Mouse (Mus musculus): ENCODE results near the gene Bag5. TPM values are rescaled to one million over a fixed set of nuclear protein-coding genes. Genes with fewer than 3 reads are reported as not detected.

Bag5 gene
- polyA plus RNA-seq, 1 experiment from 2014 or later = 64.0 TPM

- no peak overlapping the region for H3K9ac ChIP-seq (replicated peaks)
- H3K4me2 ChIP-seq (replicated peaks) = no peak overlapping the region
- H3K4me3 ChIP-seq = no peak overlapping the region
- H3K27ac ChIP-seq (replicated peaks) = no peak overlapping the region
- no peaks in the 10 kb centered on the region for H3K27me3 ChIP-seq
- no peaks in the 10 kb centered on the region for H3K9me3 ChIP-seq
- peaks cover 24% of the 10 kb centered on the region for H3K4me1 ChIP-seq
- H3K36me3 ChIP-seq = peaks cover 56% of the 10 kb centered on the region
- 94% methylated on average over 10 of the region's 10 CpGs for WGBS
- no peak for ATAC-seq (ENCODE audit: low FRiP score, low read depth)
Measured at GRCm38 (mm10) chr12:111710091-111710490, 3.0 kb downstream of the Bag5 start.

GRCm38 (mm10) chr12:111708181-111708580 lies 4.9 kb downstream of the Bag5 start:
- no peak overlapping the region for H3K4me3 ChIP-seq
- no peak overlapping the region for H3K27ac ChIP-seq (replicated peaks)
- H3K9me3 ChIP-seq = no peaks in the 10 kb centered on the region
- H3K4me1 ChIP-seq = peaks cover 10% of the 10 kb centered on the region
- H3K27me3 ChIP-seq = no peaks in the 10 kb centered on the region
- no peak for ATAC-seq (ENCODE audit: low FRiP score, low read depth)
- H3K4me2 ChIP-seq (replicated peaks) = no peak overlapping the region
- peaks cover 52% of the 10 kb centered on the region for H3K36me3 ChIP-seq
- WGBS = 86% methylated on average over 4 of the region's 4 CpGs
- no peak overlapping the region for H3K9ac ChIP-seq (replicated peaks)

- WGBS = 82% methylated on average over 15 of the region's 15 CpGs
- H3K27ac ChIP-seq (replicated peaks) = no peak overlapping the region
Measured at GRCm38 (mm10) chr12:111705186-111705973, 7.7 kb downstream of the Bag5 start.

GRCm38 (mm10) chr12:111704609-111705008 lies 8.4 kb downstream of the Bag5 start:
- H3K4me1 ChIP-seq = no peaks in the 10 kb centered on the region; the same call in 1 of the 2 replicates
- no peak overlapping the region for H3K4me2 ChIP-seq (replicated peaks)
- ATAC-seq (ENCODE audit: low FRiP score, low read depth) = no peak
- no peaks in the 10 kb centered on the region for H3K9me3 ChIP-seq
- no peak overlapping the region for H3K4me3 ChIP-seq
- 65% methylated on average over 9 of the region's 9 CpGs for WGBS
- H3K9ac ChIP-seq (replicated peaks) = no peak overlapping the region
- 0 out of 2 replicates have a peak overlapping the region, but pooled peaks have one; percentile 11 for H3K27ac ChIP-seq (replicated peaks)
- no peaks in the 10 kb centered on the region for H3K27me3 ChIP-seq
- peaks cover 36% of the 10 kb centered on the region for H3K36me3 ChIP-seq

More at GRCm38 (mm10) chr12:111705186-111705973, 7.7 kb downstream of the Bag5 start:
- Histone ChIP-seq H3K27me3 (no peaks in the 10 kb centered on the region), H3K9me3 (no peaks in the 10 kb centered on the region), H3K36me3 (peaks cover 43% of the 10 kb centered on the region), H3K4me1 (no peaks in the 10 kb centered on the region; the same call in 1 of the 2 replicates), H3K4me2 (replicated peaks) (no peak overlapping the region), H3K9ac (replicated peaks) (no peak overlapping the region), H3K4me3 (no peak overlapping the region)
- ATAC-seq (ENCODE audit: low FRiP score, low read depth) = no peak

- WGBS = 84% methylated on average over 3 of the region's 3 CpGs
- H3K4me3 ChIP-seq = no peak overlapping the region
- no peak for ATAC-seq (ENCODE audit: low FRiP score, low read depth)
Measured at GRCm38 (mm10) chr12:111703301-111703700, 9.8 kb downstream of the Bag5 start.

GRCm38 (mm10) chr12:111700920-111701458 lies 12.1 kb downstream of the Bag5 start:
- Histone ChIP-seq H3K9me3 (no peaks in the 10 kb centered on the region), H3K4me1 (peaks cover 3% of the 10 kb centered on the region), H3K4me3 (no peak overlapping the region), H3K27me3 (no peaks in the 10 kb centered on the region), H3K36me3 (peaks cover 6% of the 10 kb centered on the region; the same call in 1 of the 2 replicates), H3K9ac (replicated peaks) (0 out of 2 replicates have a peak overlapping the region, but pooled peaks have one; percentile 20), H3K27ac (replicated peaks) (no peak overlapping the region), H3K4me2 (replicated peaks) (no peak overlapping the region)
- ATAC-seq (ENCODE audit: low FRiP score, low read depth) = no peak
- WGBS = 73% methylated on average over 9 of the region's 9 CpGs

More at GRCm38 (mm10) chr12:111703301-111703700, 9.8 kb downstream of the Bag5 start:
- no peaks in the 10 kb centered on the region for H3K27me3 ChIP-seq
- no peak overlapping the region for H3K9ac ChIP-seq (replicated peaks)
- no peak overlapping the region for H3K27ac ChIP-seq (replicated peaks)
- H3K4me1 ChIP-seq = no peaks in the 10 kb centered on the region; the same call in 1 of the 2 replicates
- peaks cover 24% of the 10 kb centered on the region; the same call in 1 of the 2 replicates for H3K36me3 ChIP-seq
- H3K9me3 ChIP-seq = no peaks in the 10 kb centered on the region
- H3K4me2 ChIP-seq (replicated peaks) = no peak overlapping the region

GRCm38 (mm10) chr12:111699542-111699941 lies 13.5 kb downstream of the Bag5 start:
- Histone ChIP-seq H3K4me3 (no peak overlapping the region), H3K4me1 (peaks cover 18% of the 10 kb centered on the region), H3K9me3 (no peaks in the 10 kb centered on the region), H3K27ac (replicated peaks) (no peak overlapping the region), H3K36me3 (no peaks in the 10 kb centered on the region), H3K4me2 (replicated peaks) (no peak overlapping the region), H3K9ac (replicated peaks) (no peak overlapping the region), H3K27me3 (no peaks in the 10 kb centered on the region)
- no peak for ATAC-seq (ENCODE audit: low FRiP score, low read depth)
- WGBS = 80% methylated on average over 4 of the region's 4 CpGs

- H3K36me3 ChIP-seq = no peaks in the 10 kb centered on the region
- ATAC-seq (ENCODE audit: low FRiP score, low read depth) = no peak
- no peak overlapping the region for H3K4me2 ChIP-seq (replicated peaks)
- no peak overlapping the region for H3K4me3 ChIP-seq
- no peaks in the 10 kb centered on the region for H3K9me3 ChIP-seq
- H3K27ac ChIP-seq (replicated peaks) = no peak overlapping the region
- peaks cover 29% of the 10 kb centered on the region for H3K4me1 ChIP-seq
- 90% methylated on average over 6 of the region's 6 CpGs for WGBS
- no peaks in the 10 kb centered on the region for H3K27me3 ChIP-seq
- 0 out of 2 replicates have a peak overlapping the region, but pooled peaks have one; percentile 28 for H3K9ac ChIP-seq (replicated peaks)
Measured at GRCm38 (mm10) chr12:111698346-111698913, 14.6 kb downstream of the Bag5 start.

GRCm38 (mm10) chr12:111697708-111698107 lies 15.3 kb downstream of the Bag5 start:
- no peak overlapping the region for H3K27ac ChIP-seq (replicated peaks)

GRCm38 (mm10) chr12:111696239-111696638 lies 16.8 kb downstream of the Bag5 start:
- Histone ChIP-seq H3K36me3 (no peaks in the 10 kb centered on the region), H3K27ac (replicated peaks) (peak overlapping the region; percentile 99), H3K4me3 (no peak overlapping the region), H3K4me2 (replicated peaks) (no peak overlapping the region), H3K9me3 (no peaks in the 10 kb centered on the region), H3K9ac (replicated peaks) (0 out of 2 replicates have a peak overlapping the region, but pooled peaks have one; percentile 12), H3K4me1 (peaks cover 51% of the 10 kb centered on the region), H3K27me3 (no peaks in the 10 kb centered on the region)
- WGBS = 17% methylated on average over 6 of the region's 6 CpGs
- ATAC-seq (ENCODE audit: low FRiP score, low read depth) = no peak

More at GRCm38 (mm10) chr12:111697708-111698107, 15.3 kb downstream of the Bag5 start:
- Histone ChIP-seq H3K9ac (replicated peaks) (0 out of 2 replicates have a peak overlapping the region, but pooled peaks have one; percentile 28), H3K36me3 (no peaks in the 10 kb centered on the region), H3K9me3 (no peaks in the 10 kb centered on the region), H3K4me3 (no peak overlapping the region), H3K4me1 (peaks cover 36% of the 10 kb centered on the region), H3K27me3 (no peaks in the 10 kb centered on the region), H3K4me2 (replicated peaks) (no peak overlapping the region)
- 71% methylated on average over 4 of the region's 4 CpGs for WGBS
- ATAC-seq (ENCODE audit: low FRiP score, low read depth) = no peak

- H3K4me2 ChIP-seq (replicated peaks) = peak overlapping the region; percentile 48
- H3K36me3 ChIP-seq = no peaks in the 10 kb centered on the region
- H3K4me3 ChIP-seq = peak overlapping the region; percentile 13; the same call in 1 of the 2 replicates
- peaks cover 62% of the 10 kb centered on the region for H3K4me1 ChIP-seq
- peak; percentile 42 for ATAC-seq (ENCODE audit: low FRiP score, low read depth)
- WGBS = 27% methylated on average over 13 of the region's 13 CpGs
- peak overlapping the region; percentile 16 for H3K9ac ChIP-seq (replicated peaks)
- H3K27ac ChIP-seq (replicated peaks) = peak overlapping the region; percentile 99
- H3K9me3 ChIP-seq = no peaks in the 10 kb centered on the region
- no peaks in the 10 kb centered on the region for H3K27me3 ChIP-seq
Measured at GRCm38 (mm10) chr12:111694880-111695804, 17.9 kb downstream of the Bag5 start.

Data from midbrain, embryonic 12.5 days (tissue).